Mouse (Mus musculus) gastrocnemius, adult 18-20 months (tissue): ENCODE results near the gene Fam78b. TPM values are rescaled to one million over a fixed set of nuclear protein-coding genes. Genes with fewer than 3 reads are reported as not detected.

Experiments used
- DNase-seq: peaks from one replicate; pipeline ENCODE4 v3.0.0; 2021; ENCODE audit warnings: low spot score
- total RNA-seq, 2 experiments: library from RNA; stranded (reverse); gene quantifications; 2 replicates each; pipeline ENCODE4 v1.2.3; 2021

The Fam78b gene
- total RNA-seq, 2 experiments from 2014 or later = 1.8 to 2.5 TPM

DNA sequence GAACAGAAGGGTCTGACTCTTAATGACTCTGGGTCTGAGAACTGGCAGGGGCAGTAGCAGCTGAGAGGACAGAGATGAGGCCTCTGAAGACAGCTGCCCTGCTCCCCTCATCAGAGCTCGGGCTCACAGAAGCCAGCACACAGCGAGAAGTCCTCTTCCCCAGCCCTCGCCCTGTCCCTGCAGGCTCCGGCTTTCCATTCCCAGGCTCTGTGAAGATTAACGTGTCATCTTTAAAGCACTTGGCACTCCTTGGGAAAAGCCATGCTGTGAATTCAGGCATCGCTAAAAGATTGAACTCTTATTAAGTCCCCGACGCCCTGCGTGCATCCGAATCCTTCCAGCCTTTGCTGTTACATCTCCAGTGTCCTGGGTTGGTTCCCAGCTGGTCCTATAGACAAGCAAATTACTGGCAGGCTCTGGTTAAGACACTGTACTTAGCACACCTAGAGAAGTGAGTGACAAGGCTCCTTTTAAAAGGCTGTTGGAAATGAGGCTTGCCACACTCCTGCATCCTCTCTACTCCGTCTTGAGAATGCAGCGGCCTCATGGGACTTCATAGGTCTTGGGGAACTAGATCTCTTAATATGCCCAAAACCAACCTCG, 30.9 kb downstream of the Fam78b start:
- DNase-seq = no peak

DNA sequence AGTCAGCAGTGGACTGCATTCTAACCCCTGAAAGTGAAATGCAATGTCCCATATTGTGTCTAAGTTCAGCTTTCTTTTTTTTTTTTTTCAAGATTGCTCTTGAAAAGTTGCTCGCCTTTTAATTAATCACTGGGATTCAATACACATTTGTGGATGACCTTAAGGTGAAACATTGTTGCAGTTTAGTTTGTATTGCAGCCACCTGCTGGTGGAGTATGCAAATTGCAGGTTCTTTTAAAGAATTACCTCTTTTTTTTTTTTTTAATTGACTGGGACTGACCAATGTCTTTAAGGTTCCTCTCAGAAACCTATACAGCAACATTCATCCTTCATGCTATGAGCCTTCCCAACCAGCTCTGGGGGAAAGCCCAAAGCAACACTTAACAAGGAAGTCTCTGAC, 33.2 kb downstream of the Fam78b start:
- DNase-seq = no peak

DNA sequence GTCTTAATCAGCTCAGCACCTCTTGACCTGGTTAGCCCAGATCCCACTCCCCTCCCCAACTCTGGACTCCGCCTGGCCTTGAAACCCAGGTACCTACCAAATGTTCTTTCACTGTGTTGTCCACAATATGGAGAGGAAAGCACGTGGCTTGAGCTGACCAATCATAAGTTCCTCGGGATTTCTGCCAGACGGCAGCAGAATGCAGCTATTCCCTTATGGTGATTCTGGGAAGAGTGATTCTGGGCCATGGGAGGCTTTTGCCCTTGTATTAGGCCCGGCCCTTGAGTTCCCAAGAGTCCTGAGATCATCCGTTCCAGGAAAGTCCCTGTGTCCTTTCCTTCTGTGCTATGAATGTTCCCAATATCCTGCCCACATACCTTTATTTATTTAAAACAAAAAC, 41.3 kb downstream of the Fam78b start:
- no peak for DNase-seq

DNA sequence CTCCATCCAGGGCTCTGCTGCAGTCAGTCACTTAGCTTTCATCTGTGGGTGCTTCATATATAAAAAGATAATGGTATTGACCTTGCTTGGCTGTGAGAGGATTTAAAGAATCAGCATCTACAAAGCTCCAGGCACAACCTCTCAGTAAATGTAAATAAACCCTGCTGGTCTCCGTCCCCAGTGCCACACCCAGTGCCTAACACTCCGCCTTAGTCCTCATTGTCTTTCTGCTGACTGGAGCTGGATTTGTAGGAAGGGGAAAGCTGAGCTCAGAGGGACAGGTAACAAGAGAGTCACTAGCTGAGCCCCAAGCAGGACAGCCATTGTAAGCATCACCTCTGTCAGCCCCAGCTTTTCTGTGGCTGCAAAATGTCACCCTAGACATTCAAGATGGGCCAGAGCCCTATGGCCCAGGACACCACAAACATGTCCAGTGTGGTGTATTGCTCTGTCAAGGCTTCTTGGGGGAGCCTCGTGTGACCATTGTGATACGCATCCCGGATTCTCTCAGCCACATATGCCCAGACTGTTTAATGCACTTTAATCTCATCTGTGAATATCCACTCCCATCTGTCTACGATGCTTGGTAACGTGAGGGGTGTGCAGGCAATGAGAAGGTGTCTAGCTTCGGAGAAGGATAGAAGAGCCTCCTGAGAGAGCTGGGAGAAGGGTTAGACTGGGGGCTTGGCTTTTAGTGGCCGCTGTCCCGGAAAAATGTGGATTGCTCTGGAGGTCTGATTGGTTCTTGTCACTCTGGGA, 45.1 kb downstream of the Fam78b start:
- no peak for DNase-seq

DNA sequence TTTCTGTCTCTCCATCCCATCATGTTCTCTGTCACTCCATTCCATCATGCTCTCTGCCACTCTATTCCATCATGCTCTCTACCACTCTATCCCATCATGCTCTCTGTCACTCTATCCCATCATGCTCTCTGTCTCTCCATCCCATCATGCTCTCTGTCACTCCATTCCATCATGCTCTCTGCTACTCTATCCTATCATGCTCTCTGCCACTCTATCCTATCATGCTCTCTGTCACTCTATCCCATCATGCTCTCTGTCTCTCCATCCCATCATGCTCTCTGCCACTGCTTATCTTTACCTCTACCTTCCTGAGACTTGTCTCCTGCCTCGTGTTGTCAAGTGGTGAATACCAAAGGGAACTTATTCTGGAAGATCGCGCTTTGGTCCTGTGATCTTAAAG, 49.6 kb downstream of the Fam78b start:
- DNase-seq = no peak

DNA sequence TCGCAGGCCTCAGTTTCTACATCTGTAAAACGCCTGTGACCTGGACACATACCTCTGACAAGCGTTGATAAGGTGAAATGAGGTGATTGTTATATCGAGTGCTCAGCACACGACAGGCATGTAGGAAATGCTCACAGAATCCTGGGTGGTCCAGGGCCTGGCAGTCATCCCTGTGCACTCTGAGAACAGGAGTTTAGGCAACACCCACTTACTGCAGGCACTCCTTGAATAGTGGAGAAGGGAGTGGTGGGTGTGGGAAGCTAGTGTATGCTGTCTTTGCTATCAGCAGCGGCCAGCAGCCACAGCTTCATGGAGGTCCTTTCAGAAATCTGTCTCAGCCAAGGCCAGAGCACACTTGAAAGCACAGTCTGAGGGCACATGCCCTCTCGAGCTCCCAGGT, 52.8 kb downstream of the Fam78b start:
- no peak for DNase-seq

DNA sequence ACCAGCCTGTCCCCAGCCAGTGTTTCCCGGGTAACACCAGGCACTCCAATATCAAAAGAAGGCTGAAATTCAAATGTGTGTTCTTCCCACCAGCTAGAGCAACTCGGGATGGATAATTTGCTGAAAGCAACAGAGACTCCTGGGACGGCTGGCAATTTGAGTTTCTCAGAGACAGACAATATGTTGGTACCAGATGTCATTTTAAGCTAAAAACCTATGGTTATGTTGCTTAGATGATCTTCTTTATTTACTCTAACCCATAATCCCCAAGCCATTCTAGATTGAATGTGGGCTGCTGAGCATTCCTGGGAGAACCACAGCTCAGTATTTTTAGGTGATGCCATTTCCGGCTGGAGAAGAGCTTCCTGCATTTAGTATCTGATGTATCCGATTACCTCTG, 56.3 kb downstream of the Fam78b start:
- no peak for DNase-seq

DNA sequence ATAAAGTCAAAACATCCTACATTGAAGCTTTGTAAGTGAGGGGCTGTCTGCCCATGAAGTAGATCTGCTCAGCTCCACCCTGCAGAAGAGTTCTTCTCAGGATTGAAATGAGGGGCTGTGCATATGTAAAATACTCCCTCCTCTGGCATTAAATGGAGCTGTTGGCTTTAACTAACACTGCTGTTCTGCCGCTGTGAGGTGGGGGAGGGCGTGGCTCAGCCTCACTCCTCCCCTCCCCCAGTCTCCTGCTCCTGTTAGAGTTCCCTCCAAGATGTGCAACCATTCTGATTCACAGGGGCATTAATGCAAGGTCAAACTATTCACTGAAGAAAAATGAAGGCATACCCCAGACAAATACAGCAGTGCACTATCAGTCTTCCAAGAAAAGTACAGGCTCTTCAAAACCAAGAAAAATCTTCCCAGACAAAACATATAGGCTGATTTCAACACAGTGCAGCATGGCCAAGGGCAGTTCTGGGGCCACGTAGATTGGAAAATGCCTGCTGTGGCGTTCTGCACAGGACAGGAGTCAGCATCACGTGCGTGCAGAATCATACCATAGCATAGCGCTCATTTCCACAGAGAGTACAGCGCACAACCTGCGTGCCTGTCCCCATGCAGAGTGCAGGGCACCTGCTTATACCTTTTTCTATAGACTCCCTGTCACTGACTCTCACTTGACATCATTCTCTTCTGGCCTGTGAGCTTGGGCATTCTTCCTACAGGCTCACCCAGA, 58.5 kb downstream of the Fam78b start:
- DNase-seq = no peak

DNA sequence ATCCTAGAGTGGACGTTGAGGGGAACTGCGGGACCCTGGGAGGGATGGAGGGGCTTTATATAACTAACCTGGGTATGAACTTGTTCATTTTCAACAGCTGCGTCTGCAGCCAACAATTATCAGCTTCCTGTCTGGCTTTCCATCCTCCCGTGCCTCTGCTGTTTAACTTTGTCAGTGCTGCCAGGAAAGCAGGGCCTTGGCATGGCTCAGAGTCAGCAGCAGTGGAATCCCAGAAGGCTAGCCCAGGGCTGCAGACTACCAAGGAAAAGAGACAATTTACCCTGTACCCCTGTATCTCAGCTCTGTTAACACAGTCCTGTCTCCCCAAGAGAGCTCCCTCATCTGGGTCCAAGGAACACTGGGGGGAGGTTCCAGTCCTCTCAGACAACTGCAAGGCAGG, 62.8 kb downstream of the Fam78b start:
- no peak for DNase-seq

DNA sequence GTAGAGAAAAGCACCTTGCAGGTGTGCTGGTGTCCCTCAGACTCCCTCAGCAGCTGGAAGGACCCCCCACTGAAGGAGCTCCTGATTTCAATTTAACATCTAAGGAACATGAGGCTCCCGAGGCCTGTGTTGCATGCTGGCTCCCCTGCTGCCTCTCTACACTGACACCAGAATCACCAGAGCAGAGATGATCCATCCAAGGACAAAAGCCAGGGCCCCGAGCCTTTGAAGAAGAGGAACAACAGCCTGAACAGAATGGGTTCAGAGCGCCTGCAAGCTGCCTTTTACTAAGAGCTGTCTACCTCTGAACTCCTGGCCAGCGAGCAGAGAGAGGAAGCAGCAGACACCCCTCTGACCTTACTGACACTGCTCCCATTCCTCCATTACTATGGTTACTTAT, 64.3 kb downstream of the Fam78b start:
- no peak for DNase-seq

DNA sequence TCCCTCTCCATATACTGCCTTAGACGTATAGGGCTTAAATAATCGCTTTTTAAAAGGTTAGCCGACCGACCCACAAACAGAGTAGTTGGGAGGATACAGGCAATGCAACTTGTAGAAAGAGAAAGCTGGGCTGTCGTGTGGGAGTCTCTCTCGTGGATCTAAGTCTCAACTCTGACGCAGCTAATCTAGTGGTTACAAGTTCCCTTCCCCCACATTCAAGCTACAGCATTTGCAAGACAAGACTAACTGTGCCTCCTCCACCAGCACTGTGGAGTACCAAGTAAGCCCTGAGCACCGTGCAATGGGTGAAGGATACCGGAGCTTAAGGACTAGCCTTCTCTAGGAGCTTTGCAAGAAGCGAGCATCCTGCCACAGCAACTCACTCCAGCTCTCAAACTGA, 64.8 kb downstream of the Fam78b start:
- DNase-seq = no peak

DNA sequence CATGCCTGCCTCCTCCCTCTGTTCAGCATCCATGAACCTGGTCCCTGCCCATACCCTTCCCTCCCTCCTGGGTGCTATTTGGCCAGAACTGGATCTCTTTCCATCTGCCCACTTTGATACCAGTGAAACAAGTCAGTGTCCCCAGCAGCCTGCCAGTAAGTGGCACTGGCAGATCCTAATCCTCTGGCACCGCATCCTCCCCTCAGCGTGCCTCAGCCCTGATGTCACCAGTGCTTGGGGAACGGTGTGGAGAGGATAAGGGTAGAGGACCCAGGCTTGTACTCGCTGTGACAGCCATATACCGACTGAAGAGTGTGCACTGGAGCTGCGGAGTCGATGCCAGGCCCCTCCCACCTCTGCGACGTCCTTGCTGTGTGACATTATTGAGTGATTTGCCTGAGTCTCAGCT, 65.7 kb downstream of the Fam78b start:
- no peak for DNase-seq

DNA sequence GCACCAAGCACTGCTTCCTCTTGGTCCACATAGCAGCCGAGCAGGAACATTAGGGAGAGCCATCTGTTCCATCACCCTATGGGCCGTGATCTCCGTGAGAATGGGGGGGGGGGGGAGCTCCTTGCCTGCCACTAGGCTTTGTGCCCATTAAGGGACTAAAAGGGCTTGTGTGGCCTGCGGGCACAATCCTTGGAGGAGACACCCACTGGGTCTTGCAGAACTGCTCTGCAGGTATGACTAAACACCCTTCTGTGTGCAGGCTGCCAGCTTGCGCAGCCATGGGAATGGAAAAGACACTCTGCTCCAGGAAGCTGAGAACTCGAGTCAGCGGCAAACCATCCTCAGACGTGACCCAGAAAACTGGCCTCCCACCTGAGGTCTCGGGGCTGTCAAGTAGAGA, 68.5 kb downstream of the Fam78b start:
- DNase-seq = no peak

DNA sequence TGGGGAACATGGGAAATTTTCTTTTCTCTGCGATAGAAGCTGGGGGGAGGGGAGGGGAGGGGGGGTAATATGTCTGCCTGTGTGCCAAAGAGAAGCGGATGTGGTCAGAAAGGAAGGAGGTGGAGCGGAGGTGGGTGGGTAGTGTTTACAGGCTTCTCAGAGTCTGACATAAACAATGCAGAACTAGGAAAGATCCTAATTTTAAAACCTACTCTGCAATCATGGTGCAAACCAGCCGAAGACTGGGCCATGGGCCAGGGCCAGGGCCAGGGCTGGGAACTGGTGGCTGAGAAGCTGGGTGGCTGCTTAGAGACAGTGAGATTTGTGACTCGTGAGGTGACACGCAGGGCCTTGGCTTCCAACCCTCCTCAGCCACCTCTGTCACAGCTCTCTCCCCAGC, 69.1 kb downstream of the Fam78b start:
- DNase-seq = no peak

DNA sequence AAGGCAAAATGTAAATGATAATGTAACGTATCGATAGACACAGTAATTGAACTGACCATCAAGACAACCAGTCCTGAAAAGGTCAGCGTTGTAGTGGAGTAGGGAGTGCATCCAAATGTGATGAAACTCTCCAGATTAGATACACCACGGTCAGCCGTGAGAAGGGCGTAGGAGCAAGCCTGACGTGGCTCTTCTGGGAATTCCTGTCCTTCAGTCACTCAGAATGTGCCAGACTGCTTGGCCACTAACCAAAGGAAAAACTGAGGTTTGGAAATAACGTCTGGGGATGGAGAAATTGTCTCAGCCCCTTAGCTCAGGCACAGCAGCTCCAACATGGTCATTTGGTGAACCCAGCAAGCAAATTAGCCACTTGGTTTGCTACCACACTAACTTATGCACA, 74.5 kb downstream of the Fam78b start:
- DNase-seq = peak; percentile 14

DNA sequence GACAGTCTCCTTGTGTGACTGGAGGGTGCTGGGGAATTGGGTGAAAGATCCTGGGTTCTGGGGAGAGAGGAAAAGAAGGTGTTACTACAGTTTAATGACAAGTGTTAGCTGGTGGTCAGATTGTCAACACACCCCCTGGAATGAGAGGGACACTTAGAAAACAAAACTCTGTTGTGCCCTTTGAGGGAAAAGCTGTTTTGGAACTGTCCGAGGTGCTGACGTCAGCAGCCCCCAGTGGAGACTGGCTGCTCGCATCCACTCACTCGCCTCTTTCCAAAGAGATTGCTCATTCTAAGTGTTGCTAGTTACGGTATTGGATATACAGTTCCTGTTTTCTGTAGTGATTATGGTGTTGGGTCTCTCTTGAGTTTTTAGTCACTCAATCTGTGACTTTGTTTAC, 78.3 kb downstream of the Fam78b start:
- no peak for DNase-seq

DNA sequence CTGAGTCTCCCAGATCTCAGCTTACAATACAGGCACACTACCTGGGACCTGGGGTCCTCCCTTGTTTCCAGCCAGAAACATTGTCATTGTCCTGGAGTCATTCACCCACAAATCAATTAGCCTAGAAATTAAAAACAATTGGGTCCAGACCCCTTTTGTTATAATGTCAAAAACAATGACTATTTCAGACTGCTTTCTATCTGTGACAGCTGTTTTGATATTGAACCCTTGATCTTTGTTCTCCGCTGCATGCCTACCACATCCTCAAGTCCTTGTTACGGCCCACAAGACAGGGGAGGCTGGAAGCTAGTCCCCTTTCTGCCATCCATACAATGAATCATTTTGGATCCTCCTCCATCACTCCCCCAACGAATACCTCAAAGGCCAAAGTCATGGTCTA, 80.7 kb downstream of the Fam78b start:
- DNase-seq = no peak

DNA sequence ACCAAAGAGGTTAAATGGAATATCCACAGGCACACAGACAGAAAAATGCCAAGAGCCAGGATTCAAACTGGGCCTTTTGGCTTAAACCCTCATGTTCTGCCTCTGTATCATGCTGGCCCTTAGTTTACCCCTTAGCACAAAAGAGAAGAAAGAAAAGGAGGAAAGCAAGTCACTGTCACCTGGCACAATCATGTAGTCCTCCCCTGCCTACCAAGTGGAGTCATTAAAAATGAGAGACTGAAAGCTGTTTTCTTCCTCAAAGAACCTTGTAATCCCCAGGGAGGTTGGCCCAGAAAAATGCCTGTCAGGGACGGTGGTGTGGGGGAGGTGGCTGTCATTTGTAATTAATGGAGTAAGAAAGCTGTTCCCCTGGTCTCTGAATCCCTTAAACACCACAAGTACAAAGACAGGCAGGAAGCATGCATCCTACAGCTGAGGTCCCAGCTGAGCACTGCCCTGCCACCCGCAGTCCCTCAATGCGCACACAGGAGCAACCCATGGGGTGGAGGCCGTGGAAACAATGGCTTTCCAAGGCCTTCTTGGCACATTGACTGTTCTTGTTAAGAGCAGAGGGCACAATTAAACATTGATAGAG, 81.4 kb downstream of the Fam78b start:
- DNase-seq = no peak

DNA sequence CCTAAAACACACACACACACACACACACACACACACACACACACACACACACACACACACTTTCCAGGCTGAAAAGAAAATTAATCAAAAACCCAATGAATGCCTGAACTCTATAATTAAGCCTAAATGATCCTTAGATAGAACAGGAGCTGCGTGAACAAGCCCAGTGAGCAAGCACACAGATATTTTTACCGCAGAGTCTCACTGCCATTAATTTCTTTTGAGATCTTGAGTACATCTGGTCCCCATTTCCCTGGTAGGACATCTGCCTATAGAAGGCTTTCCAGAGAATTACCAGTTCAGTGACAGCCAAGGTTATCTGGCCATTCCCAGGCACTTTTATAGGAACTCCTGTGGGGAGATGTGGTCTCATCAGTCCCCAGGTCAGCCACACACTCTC, 82.0 kb downstream of the Fam78b start:
- DNase-seq = no peak

DNA sequence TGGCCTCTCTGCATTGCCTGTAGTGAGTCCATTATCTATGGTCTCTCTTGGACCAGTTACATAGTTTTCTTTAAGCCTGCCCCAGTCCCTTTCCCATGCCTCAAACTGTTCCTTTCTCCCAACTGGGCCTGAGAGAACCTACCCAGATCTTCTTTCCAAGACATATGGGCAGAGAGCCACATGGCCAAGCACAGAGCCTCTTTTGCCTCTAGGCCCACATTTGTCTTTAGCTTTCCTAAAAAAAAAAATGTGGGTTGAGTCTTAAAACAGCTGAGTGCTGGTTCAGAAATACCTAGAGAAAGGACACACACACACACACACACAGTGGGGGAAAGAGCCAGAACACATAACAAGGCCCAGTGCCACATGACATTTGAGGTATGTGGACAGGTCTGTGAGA, 83.1 kb downstream of the Fam78b start:
- DNase-seq = no peak

DNA sequence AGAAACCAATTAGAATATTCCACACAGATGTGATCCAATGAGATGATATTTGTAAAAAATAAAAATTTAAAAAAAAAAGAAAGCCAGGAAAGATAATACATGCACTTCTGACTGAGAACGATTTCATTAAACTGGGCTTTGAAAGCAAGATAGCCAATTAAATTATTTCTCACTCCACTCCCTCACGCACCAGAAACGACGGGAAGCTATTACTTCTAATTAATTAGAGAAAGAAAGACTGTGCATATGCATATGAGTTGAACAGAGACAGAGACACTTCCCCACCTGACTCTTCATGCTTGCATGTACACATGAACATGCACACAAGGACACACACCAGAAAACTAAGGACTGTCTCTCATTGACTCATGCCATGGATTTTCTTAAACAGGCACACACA, 84.2 kb downstream of the Fam78b start:
- DNase-seq = no peak

DNA sequence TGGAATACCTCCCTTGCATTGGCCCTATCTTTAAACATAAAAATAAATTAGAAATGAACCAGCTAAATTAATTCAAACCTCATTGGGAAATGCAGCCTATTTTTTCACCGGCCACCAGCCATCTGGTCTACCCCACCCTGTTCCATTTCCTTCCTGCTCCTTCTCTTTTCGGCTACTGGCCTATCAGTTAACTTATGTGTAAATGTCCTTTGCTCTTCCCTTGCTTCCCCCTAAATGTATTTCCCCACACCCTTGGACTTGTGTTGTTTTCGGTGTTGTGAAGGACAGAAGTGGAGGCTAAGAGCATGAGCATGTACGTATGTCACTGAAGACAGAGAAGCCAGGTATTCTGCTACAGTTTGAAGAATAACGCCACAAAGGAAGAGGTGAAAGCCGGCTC, 89.2 kb downstream of the Fam78b start:
- no peak for DNase-seq

DNA sequence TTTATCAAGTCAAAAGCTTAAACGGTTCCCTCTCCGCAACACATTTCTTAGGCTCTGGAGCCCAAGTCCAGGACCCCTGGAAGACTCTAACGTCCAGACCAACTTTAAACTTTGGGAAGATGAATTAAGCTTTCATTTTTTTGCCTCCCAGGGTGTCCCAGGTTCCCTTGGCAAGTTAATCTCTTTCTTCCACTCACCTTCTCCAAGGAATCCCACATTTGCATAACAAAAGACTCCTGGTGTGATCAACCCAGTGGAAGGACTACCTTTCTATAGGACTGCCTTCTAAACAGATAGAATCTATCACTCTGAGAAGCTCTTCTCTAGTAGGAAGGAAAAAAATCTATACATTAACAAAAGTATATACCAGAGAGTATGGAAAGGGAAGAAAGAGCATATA, 92.3 kb downstream of the Fam78b start:
- DNase-seq = no peak
